Mouse (Mus musculus): ENCODE results near the gene Ostm1. TPM values are rescaled to one million over a fixed set of nuclear protein-coding genes. Genes with fewer than 3 reads are reported as not detected.

The Ostm1 gene
- polyA plus RNA-seq, 1 experiment: 7.7 TPM

DNA sequence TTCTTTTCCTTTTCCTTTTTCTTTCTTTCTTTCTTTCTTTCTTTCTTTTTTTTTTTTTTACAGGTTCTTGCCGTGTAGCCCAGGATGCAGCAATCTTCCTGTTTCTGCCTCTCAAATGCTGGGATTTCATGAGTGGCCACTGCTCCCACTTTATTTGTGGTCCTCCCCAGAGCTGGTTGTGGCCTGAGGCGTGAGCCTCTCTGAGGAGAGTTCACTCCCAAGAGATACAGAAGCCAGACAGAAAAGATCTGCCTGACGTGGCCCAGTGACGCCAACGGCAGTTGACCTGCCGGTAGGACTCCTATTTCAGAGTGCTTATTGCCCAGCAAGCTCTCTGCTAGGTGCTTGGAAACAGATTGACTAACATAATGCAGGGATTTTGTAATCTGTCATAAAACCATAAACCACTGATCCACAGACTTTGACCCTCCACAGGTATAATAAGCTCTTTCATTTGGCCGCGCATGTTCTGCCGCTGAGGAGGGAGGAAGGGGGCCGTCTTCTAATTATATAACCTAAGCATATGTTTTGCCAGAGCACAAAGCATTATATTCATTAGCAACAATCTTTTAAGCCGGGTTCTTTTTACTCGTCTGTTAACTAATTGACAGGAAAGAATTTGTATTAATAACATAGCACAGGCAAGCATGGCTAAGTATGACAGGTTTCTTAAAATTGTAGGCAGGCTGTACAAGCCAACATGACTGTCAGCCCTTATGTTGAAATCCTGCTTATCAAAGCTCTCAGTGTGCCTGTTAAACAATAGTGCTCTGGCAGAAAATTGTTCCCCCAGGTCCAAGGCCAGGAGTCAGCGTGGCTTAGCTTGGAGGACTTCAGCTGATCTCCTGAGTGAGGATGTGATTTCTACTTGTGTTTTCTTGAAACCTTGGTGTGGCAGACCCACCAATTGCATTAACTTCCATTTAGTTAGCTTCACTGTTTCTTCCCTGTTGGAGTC is 139.9 kb downstream of the Ostm1 start:
- Histone ChIP-seq H3K27me3 (ENCODE audit: control insufficient read depth, insufficient read depth, insufficient read length) (no peaks in the 10 kb centered on the region), H3K79me3 (ENCODE audit: low read depth) (no peaks in the 10 kb centered on the region), H3K36me3 (ENCODE audit: control insufficient read depth, insufficient read depth) (no peaks in the 10 kb centered on the region), H3K4me3 (ENCODE audit: insufficient read depth, poor library complexity, severe bottlenecking) (no peak overlapping the region), H3K79me2 (ENCODE audit: control insufficient read depth, insufficient read depth) (no peaks in the 10 kb centered on the region), H3ac (ENCODE audit: control insufficient read depth, insufficient read length, low read depth) (no peak overlapping the region)
- TF ChIP-seq CEBPB (IDR thresholded peaks at IDR 0.05; ENCODE audit: low read depth) (no peak), MYOD1 (IDR thresholded peaks at IDR 0.05; ENCODE audit: control insufficient read depth, insufficient read length, low read depth) (no peak), USF1 (IDR thresholded peaks at IDR 0.05; ENCODE audit: low read depth) (no peak), CTCF (IDR thresholded peaks at IDR 0.05; ENCODE audit: control insufficient read depth, insufficient read depth, insufficient read length) (no peak), MYOG (IDR thresholded peaks at IDR 0.05; ENCODE audit: control insufficient read depth, extremely low read depth, insufficient read length) (no peak), MAX (IDR thresholded peaks at IDR 0.05) (no peak), FOSL1 (IDR thresholded peaks at IDR 0.05; ENCODE audit: insufficient read depth, low read length, poor library complexity, severe bottlenecking) (no peak)

DNA sequence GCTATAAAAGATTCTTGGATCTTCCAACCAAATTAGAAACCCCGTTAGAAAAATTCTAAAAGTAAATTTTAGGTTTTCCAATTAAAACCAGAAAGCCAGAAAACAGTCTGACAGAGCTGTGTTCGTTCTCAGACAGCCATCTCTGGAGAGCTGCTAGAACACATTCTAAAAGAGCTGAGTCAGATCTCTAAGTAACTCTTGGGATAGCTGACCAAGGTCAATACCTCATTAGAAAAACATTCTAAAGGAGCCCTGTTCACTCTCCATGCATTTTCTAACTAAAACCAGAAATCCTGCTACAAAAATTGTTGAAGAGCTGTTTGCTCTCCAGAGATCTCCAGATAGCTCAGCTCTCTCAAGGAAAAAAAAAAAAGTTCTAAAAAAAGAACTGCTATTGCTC is 146.0 kb downstream of the Ostm1 start:
- H3K27me3 ChIP-seq (ENCODE audit: control insufficient read depth, insufficient read depth, insufficient read length): no peaks in the 10 kb centered on the region
- TF ChIP-seq MYOG (IDR thresholded peaks at IDR 0.05; ENCODE audit: control insufficient read depth, extremely low read depth, insufficient read length): no peak
- H3K79me2 ChIP-seq (ENCODE audit: control insufficient read depth, insufficient read depth): no peaks in the 10 kb centered on the region
- H3K4me3 ChIP-seq (ENCODE audit: insufficient read depth, poor library complexity, severe bottlenecking): no peak overlapping the region
- H3ac ChIP-seq (ENCODE audit: control insufficient read depth, insufficient read length, low read depth): no peak overlapping the region
- no peaks in the 10 kb centered on the region for H3K79me3 ChIP-seq (ENCODE audit: low read depth)
- no peaks in the 10 kb centered on the region for H3K36me3 ChIP-seq (ENCODE audit: control insufficient read depth, insufficient read depth)

DNA sequence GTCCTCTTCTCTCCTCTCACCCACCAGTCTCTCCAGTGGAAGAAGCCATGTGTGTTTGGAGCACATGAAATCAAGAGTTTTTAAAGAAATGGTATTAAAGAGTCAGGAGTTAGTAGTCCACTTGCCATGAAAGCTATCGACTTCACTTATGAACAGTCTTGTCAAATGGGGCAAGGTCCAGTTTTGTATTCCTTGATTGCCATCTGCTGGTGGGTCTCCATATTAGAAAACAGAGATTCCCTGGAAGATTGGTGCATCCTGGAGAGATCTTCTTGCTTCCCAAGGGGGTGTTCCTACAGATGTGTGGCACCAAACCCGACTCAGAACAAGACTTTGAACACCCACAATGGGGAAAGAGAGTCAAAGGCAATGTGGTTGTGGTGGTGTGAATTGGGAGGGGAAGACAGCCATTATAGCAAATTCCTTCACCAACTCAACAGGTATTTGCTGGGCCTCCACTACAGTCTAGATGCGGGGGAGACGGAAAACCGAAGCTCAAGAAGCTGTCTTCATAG is 151.0 kb downstream of the Ostm1 start:
- H3K36me3 ChIP-seq (ENCODE audit: control insufficient read depth, insufficient read depth): no peaks in the 10 kb centered on the region
- H3K4me3 ChIP-seq (ENCODE audit: insufficient read depth, poor library complexity, severe bottlenecking): no peak overlapping the region
- no peak overlapping the region for H3ac ChIP-seq (ENCODE audit: control insufficient read depth, insufficient read length, low read depth)
- H3K79me3 ChIP-seq (ENCODE audit: low read depth): no peaks in the 10 kb centered on the region
- no peaks in the 10 kb centered on the region for H3K79me2 ChIP-seq (ENCODE audit: control insufficient read depth, insufficient read depth)
- H3K27me3 ChIP-seq (ENCODE audit: control insufficient read depth, insufficient read depth, insufficient read length): no peaks in the 10 kb centered on the region
- TF ChIP-seq CTCF (IDR thresholded peaks at IDR 0.05; ENCODE audit: control insufficient read depth, insufficient read depth, insufficient read length) (no peak), MYOG (IDR thresholded peaks at IDR 0.05; ENCODE audit: control insufficient read depth, extremely low read depth, insufficient read length) (no peak), MYOD1 (IDR thresholded peaks at IDR 0.05; ENCODE audit: control insufficient read depth, insufficient read length, low read depth) (no peak), FOSL1 (IDR thresholded peaks at IDR 0.05; ENCODE audit: insufficient read depth, low read length, poor library complexity, severe bottlenecking) (no peak), CEBPB (IDR thresholded peaks at IDR 0.05; ENCODE audit: low read depth) (no peak), MAX (IDR thresholded peaks at IDR 0.05) (no peak), USF1 (IDR thresholded peaks at IDR 0.05; ENCODE audit: low read depth) (no peak)

DNA sequence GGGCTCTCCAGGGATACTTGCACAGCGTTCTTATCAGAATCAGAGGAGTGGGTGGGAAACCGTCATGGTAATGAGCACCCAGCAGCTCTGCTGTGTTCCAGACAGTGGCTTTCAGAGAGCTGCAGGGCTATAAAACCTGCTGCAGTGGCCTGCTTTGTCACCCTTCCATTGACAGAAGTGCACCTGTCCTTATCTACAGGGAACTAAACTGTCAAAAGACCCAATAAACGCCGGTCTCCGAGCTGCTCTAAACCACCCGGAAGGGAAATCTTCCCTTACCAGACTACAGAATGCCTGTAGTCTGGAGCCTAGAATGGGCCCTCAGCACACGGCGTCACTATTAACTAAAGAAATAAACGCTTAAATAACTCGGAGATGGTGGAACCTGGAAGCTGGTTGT is 168.2 kb downstream of the Ostm1 start:
- Histone ChIP-seq H3K4me3 (ENCODE audit: insufficient read depth, poor library complexity, severe bottlenecking) (no peak overlapping the region), H3K79me2 (ENCODE audit: control insufficient read depth, insufficient read depth) (no peaks in the 10 kb centered on the region), H3ac (ENCODE audit: control insufficient read depth, insufficient read length, low read depth) (no peak overlapping the region), H3K27me3 (ENCODE audit: control insufficient read depth, insufficient read depth, insufficient read length) (no peaks in the 10 kb centered on the region), H3K79me3 (ENCODE audit: low read depth) (no peaks in the 10 kb centered on the region), H3K36me3 (ENCODE audit: control insufficient read depth, insufficient read depth) (no peaks in the 10 kb centered on the region)
- TF ChIP-seq MYOD1 (IDR thresholded peaks at IDR 0.05; ENCODE audit: control insufficient read depth, insufficient read length, low read depth) (no peak), MYOG (IDR thresholded peaks at IDR 0.05; ENCODE audit: control insufficient read depth, extremely low read depth, insufficient read length) (no peak), CTCF (IDR thresholded peaks at IDR 0.05; ENCODE audit: control insufficient read depth, insufficient read depth, insufficient read length) (no peak), CEBPB (IDR thresholded peaks at IDR 0.05; ENCODE audit: low read depth) (no peak), FOSL1 (IDR thresholded peaks at IDR 0.05; ENCODE audit: insufficient read depth, low read length, poor library complexity, severe bottlenecking) (no peak), USF1 (IDR thresholded peaks at IDR 0.05; ENCODE audit: low read depth) (no peak), MAX (IDR thresholded peaks at IDR 0.05) (no peak)

Other genes starting within 250 kb of the Ostm1 start
- gene Afg1l, start 105.3 kb upstream of the Ostm1 start, polyA plus RNA-seq (2012; fragmentation: generic; extraction: Trizol): 4.7 TPM
- gene Snx3, start 81.8 kb upstream of the Ostm1 start, polyA plus RNA-seq (2012; fragmentation: generic; extraction: Trizol): 174 TPM
- not detected for gene Nr2e1, start 190 bp upstream of the Ostm1 start, polyA plus RNA-seq (2012; fragmentation: generic; extraction: Trizol)
- gene Sec63, start 177.7 kb downstream of the Ostm1 start, polyA plus RNA-seq (2012; fragmentation: generic; extraction: Trizol): 22.1 TPM